Mouse (Mus musculus) hindbrain, embryonic 14.5 days (tissue): ENCODE measurements at regions not wholly inside any gene's neighbourhood (a gene's known extent, or its start where the extent isn't known, plus 50 kb on each side); places are given as distances from the start of the nearest gene placed in this dataset.

Source experiments
- ATAC-seq: fragments of 200-750 bp; cut with Nextera tagmentation; 2 replicates; pipeline ENCODE4 v1.8.0; 2017; ENCODE audit warnings: moderate number of reproducible peaks, mild to moderate bottlenecking, moderate TSS enrichment, moderate library complexity; ENCODE audit not compliant: low FRiP score
- DNase-seq: peaks from one replicate; pipeline ENCODE4 v3.0.0-alpha.2; 2015; ENCODE audit warnings: low spot score
- H3K27ac ChIP-seq: fragments of 300-500 bp; sonication (generic); 2 replicates; pipeline ENCODE4 v1.5.1; 2014; ENCODE audit warnings: mild to moderate bottlenecking, moderate library complexity
- H3K27me3 ChIP-seq: fragments of 300-500 bp; sonication (generic); 2 replicates; pipeline ENCODE4 v1.6.1; 2014; ENCODE audit warnings: mild to moderate bottlenecking, low read length, mixed read lengths; ENCODE audit not compliant: control insufficient read depth, insufficient read depth
- H3K36me3 ChIP-seq: fragments of 300-500 bp; sonication (generic); replicated peaks from 2 replicates; pipeline ENCODE4 v1.6.1; 2014; ENCODE audit not compliant: control insufficient read depth, insufficient read depth
- H3K4me1 ChIP-seq: fragments of 300-500 bp; sonication (generic); replicated peaks from 2 replicates; pipeline ENCODE4 v1.6.1; 2014; ENCODE audit warnings: antibody characterized with exemption, low read length, mixed read lengths; ENCODE audit not compliant: control insufficient read depth, insufficient read depth
- H3K4me2 ChIP-seq: fragments of 300-500 bp; sonication (generic); replicated peaks from 2 replicates; pipeline ENCODE4 v1.6.1; 2014; ENCODE audit warnings: mild to moderate bottlenecking, moderate library complexity
- H3K4me3 ChIP-seq: fragments of 300-500 bp; sonication (generic); replicated peaks from 2 replicates; pipeline ENCODE4 v1.5.1; 2014; ENCODE audit warnings: mild to moderate bottlenecking, low read length
- H3K9ac ChIP-seq: fragments of 300-500 bp; sonication (generic); 2 replicates; pipeline ENCODE4 v1.6.1; 2014
- H3K9me3 ChIP-seq: fragments of 300-500 bp; sonication (generic); 2 replicates; pipeline ENCODE4 v1.6.1; 2016; ENCODE audit warnings: low read length; ENCODE audit not compliant: control insufficient read depth
- WGBS: fragments of 180-500 bp; shearing (Covaris S2); extraction: QIAGEN DNeasy Blood & Tissue Kit; methylation state at CpG from one replicate; pipeline ENCODE4 v1.1.7; 2014; 5-methylcytosine and 5-hydroxymethylcytosine counted together

GRCm38 (mm10) chr12:28332591-28332990 lies 219.6 kb downstream of the Dcdc2c start:
- H3K9me3 ChIP-seq: no peaks in the 10 kb centered on the region; the same call in 1 of the 2 replicates
- DNase-seq: no peak
- no peaks in the 10 kb centered on the region for H3K4me1 ChIP-seq
- no peak overlapping the region for H3K27ac ChIP-seq
- no peaks in the 10 kb centered on the region for H3K27me3 ChIP-seq
- no peaks in the 10 kb centered on the region for H3K36me3 ChIP-seq
- no peak overlapping the region for H3K4me3 ChIP-seq
- no peak overlapping the region for H3K4me2 ChIP-seq
- H3K9ac ChIP-seq: no peak overlapping the region
- 48% methylated on average over 5 of the region's 5 CpGs for WGBS
- no peak for ATAC-seq

- no peak overlapping the region for H3K9ac ChIP-seq
- no peaks in the 10 kb centered on the region for H3K27me3 ChIP-seq
- H3K4me2 ChIP-seq: no peak overlapping the region
- H3K27ac ChIP-seq: no peak overlapping the region
- no peaks in the 10 kb centered on the region for H3K36me3 ChIP-seq
- 94% methylated on average over 2 of the region's 2 CpGs for WGBS
- H3K4me3 ChIP-seq: no peak overlapping the region
- no peaks in the 10 kb centered on the region for H3K4me1 ChIP-seq
- ATAC-seq (no peak), DNase-seq (no peak)
- no peaks in the 10 kb centered on the region; the same call in 1 of the 2 replicates for H3K9me3 ChIP-seq
These were observed 220.4 kb downstream of the Dcdc2c start for GRCm38 (mm10) chr12:28331843-28332242.

DNA sequence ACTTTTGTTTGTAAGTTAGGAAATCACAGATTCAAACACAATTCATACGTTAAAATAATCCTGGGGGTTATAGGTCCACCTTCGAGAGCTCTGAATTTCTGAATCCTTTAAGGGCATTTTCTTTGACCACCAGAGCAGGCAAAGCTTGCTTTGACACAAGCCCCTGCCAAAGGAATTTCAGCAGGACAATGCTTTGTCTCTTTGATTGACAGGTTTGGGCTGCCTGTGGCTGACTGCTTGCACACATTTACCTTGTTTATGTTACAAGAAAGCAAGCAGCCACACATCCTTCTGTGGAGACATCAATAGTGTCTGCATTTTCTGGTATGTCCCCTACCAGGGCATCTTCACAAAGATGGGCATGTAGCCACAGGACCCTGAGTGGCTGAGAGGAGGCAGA lies 228.5 kb downstream of the Dcdc2c start:
- WGBS: 24% methylated on average over 2 of the region's 2 CpGs
- no peak for DNase-seq

DNA sequence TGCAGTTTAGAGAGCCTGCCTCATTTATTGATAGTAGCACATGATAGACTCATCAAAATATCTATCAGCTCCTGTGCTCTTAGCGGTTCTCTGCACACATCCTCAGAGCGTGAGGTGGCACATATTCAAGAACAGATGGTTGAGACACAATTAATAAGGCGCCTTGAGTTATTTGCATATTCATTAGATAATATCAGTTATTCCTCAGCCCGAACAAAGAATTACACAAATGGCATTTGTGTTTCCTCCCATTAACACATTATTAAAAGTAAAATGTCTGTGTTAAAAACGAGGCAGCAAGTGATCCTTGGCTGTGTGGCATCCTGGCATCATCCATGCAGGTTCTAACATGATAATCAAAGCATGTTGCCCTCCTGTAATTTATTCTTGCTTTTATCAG lies 243.0 kb downstream of the Dcdc2c start:
- H3K9ac ChIP-seq: no peak overlapping the region
- no peak overlapping the region for H3K4me3 ChIP-seq
- no peak overlapping the region for H3K4me2 ChIP-seq
- H3K27me3 ChIP-seq: no peaks in the 10 kb centered on the region
- DNase-seq (no peak), ATAC-seq (no peak; the same call in 1 of the 2 replicates)
- H3K27ac ChIP-seq: peak overlapping the region; percentile 38; the same call in 1 of the 2 replicates
- H3K9me3 ChIP-seq: no peaks in the 10 kb centered on the region
- peaks cover 4% of the 10 kb centered on the region; the same call in 1 of the 2 replicates for H3K4me1 ChIP-seq
- WGBS: 32% methylated on average over 5 of the region's 5 CpGs
- no peaks in the 10 kb centered on the region for H3K36me3 ChIP-seq

More for the DNA sequence above, 228.5 kb downstream of the Dcdc2c start:
- Histone ChIP-seq H3K27me3 (no peaks in the 10 kb centered on the region), H3K36me3 (no peaks in the 10 kb centered on the region), H3K4me1 (no peaks in the 10 kb centered on the region), H3K27ac (no peak overlapping the region), H3K9me3 (no peaks in the 10 kb centered on the region), H3K9ac (no peak overlapping the region), H3K4me3 (no peak overlapping the region), H3K4me2 (no peak overlapping the region)
- no peak for ATAC-seq

GRCm38 (mm10) chr12:28302038-28302581 lies 250.1 kb downstream of the Dcdc2c start:
- no peaks in the 10 kb centered on the region for H3K9me3 ChIP-seq
- DNase-seq (no peak), ATAC-seq (no peak)
- H3K9ac ChIP-seq: no peak overlapping the region
- H3K36me3 ChIP-seq: no peaks in the 10 kb centered on the region
- 63% methylated on average over 2 of the region's 2 CpGs for WGBS
- H3K4me2 ChIP-seq: no peak overlapping the region
- H3K27me3 ChIP-seq: no peaks in the 10 kb centered on the region
- H3K4me3 ChIP-seq: no peak overlapping the region
- no peak overlapping the region for H3K27ac ChIP-seq
- H3K4me1 ChIP-seq: no peaks in the 10 kb centered on the region

DNA sequence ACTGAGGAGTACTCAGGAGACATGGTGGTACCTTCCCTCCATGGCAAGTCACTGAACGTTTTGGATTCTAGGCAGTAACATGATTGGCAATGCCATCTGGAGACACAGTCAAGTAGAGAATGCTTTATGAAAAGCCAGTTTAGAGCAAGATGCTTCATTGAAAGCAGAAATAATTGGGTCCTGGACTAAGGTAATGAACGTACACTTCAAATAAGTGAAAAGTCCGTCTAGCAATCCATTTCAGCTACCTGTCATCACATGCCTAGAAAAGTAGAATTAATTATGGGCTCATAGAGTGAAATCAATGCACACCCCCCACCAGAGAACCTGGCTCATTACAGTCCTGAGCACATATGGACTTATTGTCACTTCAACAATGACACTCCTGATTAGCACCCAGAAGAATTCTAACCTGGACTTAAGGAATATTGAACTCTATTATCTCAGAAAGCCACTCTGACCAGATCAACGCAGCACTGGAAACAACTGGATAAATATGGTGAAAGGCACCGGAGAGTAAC lies 263.8 kb downstream of the Dcdc2c start:
- no peak overlapping the region for H3K27ac ChIP-seq
- H3K36me3 ChIP-seq: no peaks in the 10 kb centered on the region
- H3K9ac ChIP-seq: no peak overlapping the region
- no peaks in the 10 kb centered on the region for H3K4me1 ChIP-seq
- WGBS: 71% methylated on average over 5 of the region's 5 CpGs
- DNase-seq: no peak
- H3K9me3 ChIP-seq: no peaks in the 10 kb centered on the region
- no peak overlapping the region for H3K4me3 ChIP-seq
- no peak for ATAC-seq
- H3K4me2 ChIP-seq: no peak overlapping the region
- no peaks in the 10 kb centered on the region for H3K27me3 ChIP-seq

DNA sequence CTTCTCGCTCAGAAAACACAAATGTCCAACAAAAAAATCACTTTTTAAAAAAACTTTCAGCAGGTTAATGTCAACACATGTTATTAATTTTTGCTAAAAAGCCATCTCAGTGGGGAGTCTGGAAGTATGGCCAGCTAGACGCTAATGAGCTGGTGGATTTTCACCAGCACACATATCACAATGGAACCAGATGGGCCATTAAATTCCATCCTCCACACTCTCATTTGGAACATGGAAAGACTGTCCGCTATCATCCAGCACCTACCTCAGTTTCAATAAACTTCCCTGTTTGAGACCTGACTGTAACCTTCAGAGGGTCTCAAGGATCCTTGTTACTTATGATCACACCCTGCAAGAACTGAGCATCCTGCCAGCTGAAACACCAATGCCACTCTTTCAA lies 296.7 kb downstream of the Dcdc2c start:
- no peak for ATAC-seq
- Histone ChIP-seq H3K36me3 (no peaks in the 10 kb centered on the region), H3K9ac (no peak overlapping the region), H3K4me1 (no peaks in the 10 kb centered on the region), H3K27me3 (no peaks in the 10 kb centered on the region), H3K9me3 (peaks cover 12% of the 10 kb centered on the region), H3K4me3 (no peak overlapping the region), H3K27ac (no peak overlapping the region), H3K4me2 (no peak overlapping the region)
- no peak for DNase-seq
- 67% methylated on average over 3 of the region's 3 CpGs for WGBS

DNA sequence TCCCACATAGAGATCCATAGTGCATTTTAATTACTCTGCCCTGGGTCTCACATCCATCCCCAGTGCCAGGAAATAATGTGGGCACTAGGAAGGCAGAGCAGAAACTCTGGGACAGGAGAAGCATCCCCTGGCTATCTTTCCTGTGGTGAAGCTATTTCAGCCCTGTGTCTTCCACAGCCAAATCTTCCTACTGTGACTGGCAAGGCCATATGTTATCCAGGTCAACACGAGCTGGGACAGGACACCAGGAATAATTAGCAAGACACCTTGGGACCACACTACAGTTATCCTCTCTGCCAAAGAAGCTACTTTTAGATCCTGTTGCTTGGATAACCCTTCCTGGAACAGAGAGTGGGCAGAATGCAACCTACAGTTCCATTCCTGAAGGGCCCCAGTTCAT lies 301.7 kb downstream of the Dcdc2c start:
- no peak overlapping the region for H3K4me3 ChIP-seq
- ATAC-seq: no peak
- H3K27me3 ChIP-seq: no peaks in the 10 kb centered on the region
- H3K4me1 ChIP-seq: no peaks in the 10 kb centered on the region
- H3K4me2 ChIP-seq: no peak overlapping the region
- DNase-seq: no peak
- WGBS: 54% methylated on average over 1 of the region's 1 CpGs
- H3K27ac ChIP-seq: no peak overlapping the region
- 0 out of 2 replicates have a peak, but pooled peaks cover 3% of the 10 kb centered on the region for H3K9me3 ChIP-seq
- no peak overlapping the region for H3K9ac ChIP-seq
- no peaks in the 10 kb centered on the region for H3K36me3 ChIP-seq

DNA sequence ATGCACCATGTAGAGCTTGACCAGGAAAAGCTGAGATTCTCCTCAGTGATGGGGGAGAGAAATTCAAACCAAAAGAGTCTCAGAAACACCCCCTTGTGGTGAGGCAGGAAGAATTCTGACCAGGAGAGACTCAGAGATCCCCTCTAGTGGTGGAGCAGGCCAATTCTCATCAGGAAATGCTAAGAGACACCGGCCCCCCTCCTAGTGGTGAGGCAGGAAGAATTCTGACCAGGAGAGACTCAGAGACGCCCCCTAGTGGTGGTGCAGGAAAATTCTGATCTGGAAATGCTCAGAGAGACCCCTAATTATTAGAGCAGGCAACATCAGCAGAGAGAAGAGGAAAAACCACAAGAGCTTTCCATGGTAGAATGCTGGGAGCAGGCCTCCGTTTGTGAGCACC lies 303.4 kb downstream of the Dcdc2c start:
- no peaks in the 10 kb centered on the region for H3K36me3 ChIP-seq
- no peaks in the 10 kb centered on the region for H3K4me1 ChIP-seq
- no peak overlapping the region for H3K9ac ChIP-seq
- ATAC-seq (no peak), DNase-seq (no peak)
- WGBS: 60% methylated on average over 3 of the region's 3 CpGs
- H3K4me3 ChIP-seq: no peak overlapping the region
- 0 out of 2 replicates have a peak, but pooled peaks cover 3% of the 10 kb centered on the region for H3K9me3 ChIP-seq
- H3K27me3 ChIP-seq: no peaks in the 10 kb centered on the region
- no peak overlapping the region for H3K27ac ChIP-seq
- no peak overlapping the region for H3K4me2 ChIP-seq

DNA sequence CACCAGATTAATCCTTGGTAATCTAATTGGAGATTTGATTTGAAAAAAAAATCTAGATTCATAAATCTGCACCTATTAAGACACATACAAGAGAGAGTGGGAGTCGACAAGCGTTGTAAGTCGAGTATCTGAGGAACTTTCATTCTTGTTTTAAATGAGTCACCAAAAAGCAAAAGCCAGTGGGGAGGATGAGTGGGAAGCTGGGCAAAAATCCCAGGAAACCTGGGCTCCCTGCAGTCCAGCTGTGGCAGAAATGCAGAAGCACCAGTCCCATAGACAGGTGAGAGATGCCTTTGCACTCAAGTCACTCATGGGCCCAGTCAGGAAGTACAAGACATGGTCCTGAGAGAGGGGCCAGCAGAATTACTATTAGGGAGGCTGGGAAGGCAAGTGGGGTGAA lies 303.9 kb downstream of the Dcdc2c start:
- Histone ChIP-seq H3K27ac (no peak overlapping the region), H3K4me1 (no peaks in the 10 kb centered on the region), H3K36me3 (no peaks in the 10 kb centered on the region), H3K27me3 (no peaks in the 10 kb centered on the region), H3K9ac (no peak overlapping the region), H3K9me3 (0 out of 2 replicates have a peak, but pooled peaks cover 3% of the 10 kb centered on the region), H3K4me2 (no peak overlapping the region), H3K4me3 (no peak overlapping the region)
- WGBS: 92% methylated on average over 3 of the region's 3 CpGs
- no peak for DNase-seq
- no peak for ATAC-seq
